Mouse (Mus musculus) ovary, postnatal 36 days (tissue): Measurements from ENCODE around the gene Gadd45b.

Experiments used
- DNase-seq: peaks from one replicate; pipeline ENCODE4 v3.0.0; 2022; ENCODE audit warnings: low spot score, mixed read lengths

Gene Gadd45b

GRCm38 (mm10) chr10:80935241-80935640, 5.4 kb downstream of the Gadd45b start:
- no peak for DNase-seq

- no peak for DNase-seq
Measured at GRCm38 (mm10) chr10:80935698-80936097, 5.8 kb downstream of the Gadd45b start.

- peak; percentile 82 for DNase-seq
Measured at GRCm38 (mm10) chr10:80936135-80936809, 6.4 kb downstream of the Gadd45b start.

- no peak for DNase-seq
Measured at GRCm38 (mm10) chr10:80936810-80937164, 6.9 kb downstream of the Gadd45b start.

GRCm38 (mm10) chr10:80937646-80938045, 7.8 kb downstream of the Gadd45b start:
- peak; percentile 75 for DNase-seq

GRCm38 (mm10) chr10:80938831-80939550, 9.1 kb downstream of the Gadd45b start:
- peak; percentile 42 for DNase-seq

GRCm38 (mm10) chr10:80939671-80940070, 9.8 kb downstream of the Gadd45b start:
- peak; percentile 83 for DNase-seq

- DNase-seq, result peak; percentile 65
Measured at GRCm38 (mm10) chr10:80940320-80940987, 10.6 kb downstream of the Gadd45b start.

GRCm38 (mm10) chr10:80940988-80941347, 11.1 kb downstream of the Gadd45b start:
- DNase-seq, result no peak

GRCm38 (mm10) chr10:80942919-80943318, 13.0 kb downstream of the Gadd45b start:
- no peak for DNase-seq

GRCm38 (mm10) chr10:80943701-80944100, 13.8 kb downstream of the Gadd45b start:
- DNase-seq, result no peak

GRCm38 (mm10) chr10:80944231-80944630, 14.4 kb downstream of the Gadd45b start:
- DNase-seq, result no peak

- no peak for DNase-seq
Measured at GRCm38 (mm10) chr10:80946684-80947437, 17.0 kb downstream of the Gadd45b start.

GRCm38 (mm10) chr10:80947802-80948201, 17.9 kb downstream of the Gadd45b start:
- DNase-seq, result peak; percentile 37

- no peak for DNase-seq
Measured at GRCm38 (mm10) chr10:80948570-80948969, 18.7 kb downstream of the Gadd45b start.

- DNase-seq, result no peak
Measured at GRCm38 (mm10) chr10:80949081-80949480, 19.2 kb downstream of the Gadd45b start.

- DNase-seq, result no peak
Measured at GRCm38 (mm10) chr10:80950314-80950713, 20.4 kb downstream of the Gadd45b start.

- no peak for DNase-seq
Measured at GRCm38 (mm10) chr10:80951761-80952390, 22.0 kb downstream of the Gadd45b start.

- DNase-seq, result no peak
Measured at GRCm38 (mm10) chr10:80952449-80952848, 22.6 kb downstream of the Gadd45b start.

GRCm38 (mm10) chr10:80954415-80954814, 24.5 kb downstream of the Gadd45b start:
- DNase-seq, result no peak

GRCm38 (mm10) chr10:80954843-80955242, 25.0 kb downstream of the Gadd45b start:
- no peak for DNase-seq

GRCm38 (mm10) chr10:80955536-80955935, 25.7 kb downstream of the Gadd45b start:
- DNase-seq, result peak; percentile 53
